8 mouse cellular contexts compared by ENCODE assay signal in the genomic region with DNA sequence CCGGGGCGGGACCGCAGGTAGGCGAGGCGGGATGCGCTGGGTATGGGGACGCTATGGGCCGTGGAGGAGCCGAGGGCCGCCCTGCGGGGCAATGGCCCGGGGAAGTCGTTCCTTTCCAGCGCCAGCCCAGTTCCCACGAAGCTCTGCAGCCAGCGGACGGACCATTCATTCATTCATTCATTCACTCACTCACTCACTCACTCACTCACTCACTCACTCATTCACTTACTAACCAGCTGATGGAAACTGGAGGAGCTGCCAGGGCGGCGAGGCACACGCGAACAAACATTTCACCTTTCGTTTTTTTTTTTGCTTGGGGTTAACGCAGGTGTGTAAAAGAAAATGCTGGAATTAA. TPM values are rescaled to one million over a fixed set of nuclear protein-coding genes. Genes with fewer than 3 reads are reported as not detected.
DNase-seq lines count a peak whose midpoint lies in the region; ATAC-seq and TF ChIP-seq lines count a peak whose summit lies in the region.

No protein-coding gene starts in this region.

- H3K9ac ChIP-seq in forebrain, embryonic 13.5 days: peak overlapping the region; percentile 85
- H3K9ac ChIP-seq in liver, embryonic 13.5 days: peak overlapping the region; percentile 89

- H3K4me2 ChIP-seq in forebrain, embryonic 13.5 days: peak overlapping the region; percentile 75
- peak overlapping the region; percentile 90 for H3K4me2 ChIP-seq in liver, embryonic 13.5 days

- DNase-seq in heart, embryonic 10.5 days (ENCODE audit: low spot score): no peak
- no peak for DNase-seq in heart, postnatal 10 days
- DNase-seq in liver, embryonic 13.5 days: no peak
- no peak for DNase-seq in right cerebral cortex, adult 2 months (ENCODE audit: low spot score in 2 of 2)
- DNase-seq in T-cell, adult 2 months (ENCODE audit: low spot score): no peak
- no peak for DNase-seq in urinary bladder, postnatal 4 days (ENCODE audit: low spot score in 2 of 2)

- no peak for TF ChIP-seq CTCF in C2C12 (IDR thresholded peaks at IDR 0.05; ENCODE audit: control insufficient read depth, insufficient read depth, insufficient read length)

- peak overlapping the region; percentile 99 for H3ac ChIP-seq in C2C12 (ENCODE audit: control insufficient read depth, insufficient read length, low read depth)

- 1% methylated on average over 23 of the region's 23 CpGs for WGBS in heart, embryonic 10.5 days
- WGBS in forebrain, embryonic 13.5 days: 2% methylated on average over 15 of the region's 23 CpGs
- 2% methylated on average over 23 of the region's 23 CpGs for WGBS in liver, embryonic 13.5 days (ENCODE audit: insufficient replicate concordance)

- H3K79me2 ChIP-seq in C2C12 (ENCODE audit: control insufficient read depth, insufficient read depth): peaks cover 52% of the 10 kb centered on the region

- H3K27ac ChIP-seq in heart, embryonic 10.5 days: peak overlapping the region; percentile 90
- no peak overlapping the region for H3K27ac ChIP-seq in forebrain, embryonic 13.5 days
- H3K27ac ChIP-seq in liver, embryonic 13.5 days: peak overlapping the region; percentile 82

- intact Hi-C loops in heart, postnatal 10 days (cut with DNase I): no loop called here

- peaks cover 50% of the 10 kb centered on the region for H3K79me3 ChIP-seq in C2C12 (ENCODE audit: low read depth)

- ATAC-seq in forebrain, embryonic 13.5 days: no peak
- no peak for ATAC-seq in liver, embryonic 13.5 days (ENCODE audit: low read depth)

- H3K4me1 ChIP-seq in heart, embryonic 10.5 days: peaks cover 37% of the 10 kb centered on the region
- peaks cover 25% of the 10 kb centered on the region for H3K4me1 ChIP-seq in forebrain, embryonic 13.5 days
- H3K4me1 ChIP-seq in liver, embryonic 13.5 days (replicated peaks): peaks cover 47% of the 10 kb centered on the region

- peaks cover 8% of the 10 kb centered on the region; the same call in 1 of the 2 replicates for H3K36me3 ChIP-seq in heart, embryonic 10.5 days
- peaks cover 37% of the 10 kb centered on the region for H3K36me3 ChIP-seq in C2C12 (ENCODE audit: control insufficient read depth, insufficient read depth)
- peaks cover 5% of the 10 kb centered on the region; the same call in 1 of the 2 replicates for H3K36me3 ChIP-seq in forebrain, embryonic 13.5 days (ENCODE audit: poor library complexity, severe bottlenecking)
- H3K36me3 ChIP-seq in liver, embryonic 13.5 days: peaks cover 37% of the 10 kb centered on the region

- no peaks in the 10 kb centered on the region for H3K27me3 ChIP-seq in heart, embryonic 10.5 days (ENCODE audit: insufficient read depth, poor library complexity, severe bottlenecking)
- H3K27me3 ChIP-seq in C2C12 (ENCODE audit: control insufficient read depth, insufficient read depth, insufficient read length): no peaks in the 10 kb centered on the region
- no peaks in the 10 kb centered on the region for H3K27me3 ChIP-seq in forebrain, embryonic 13.5 days
- H3K27me3 ChIP-seq in liver, embryonic 13.5 days: no peaks in the 10 kb centered on the region

- H3K4me3 ChIP-seq in heart, embryonic 10.5 days: peak overlapping the region; percentile 83
- peak overlapping the region; percentile 74 for H3K4me3 ChIP-seq in C2C12 (ENCODE audit: insufficient read depth, poor library complexity, severe bottlenecking)
- peak overlapping the region; percentile 79 for H3K4me3 ChIP-seq in forebrain, embryonic 13.5 days
- peak overlapping the region; percentile 87 for H3K4me3 ChIP-seq in liver, embryonic 13.5 days (replicated peaks)

- no peaks in the 10 kb centered on the region for H3K9me3 ChIP-seq in heart, embryonic 10.5 days
- no peaks in the 10 kb centered on the region for H3K9me3 ChIP-seq in forebrain, embryonic 13.5 days (replicated peaks)
- H3K9me3 ChIP-seq in liver, embryonic 13.5 days (replicated peaks): no peaks in the 10 kb centered on the region

TF ChIP-seq in C2C12, 6 proteins besides CTCF, POLR2A, EP300 and RAD21:
- TF ChIP-seq MYOD1 (IDR thresholded peaks at IDR 0.05; ENCODE audit: control insufficient read depth, insufficient read length, low read depth) (no peak), MAX (IDR thresholded peaks at IDR 0.05) (no peak)

RNA-seq across cellular contexts. Expression of gene Hpf1, which starts 0.3 kb away (rescaled TPM):
- polyA plus RNA-seq in heart, embryonic 10.5 days (2016; fragmentation: Nextera tagmentation; extraction: Ambion mirVana): 75.3 and 98.3 TPM in 2 replicates
- 10 to 100 TPM; 22.5 to 26.8 TPM for total RNA-seq in heart, postnatal 10 days (2021)
- 59.5 TPM for polyA plus RNA-seq in C2C12 (2012; fragmentation: generic; extraction: Trizol)
- 118 and 123 TPM in 2 replicates for polyA plus RNA-seq in forebrain, embryonic 13.5 days (2015; fragmentation: Nextera tagmentation; extraction: Ambion mirVana)
- 110 and 126 TPM in 2 replicates for polyA plus RNA-seq in liver, embryonic 13.5 days (2015; fragmentation: Nextera tagmentation; extraction: Ambion mirVana)
